Mouse (Mus musculus) brain, adult 2 months (tissue): ENCODE measurements at regions not wholly inside any gene's neighbourhood (a gene's known extent, or its start where the extent isn't known, plus 50 kb on each side); places are given as distances from the start of the nearest gene placed in this dataset.

Experiments used
- DNase-seq: peaks from one replicate; pipeline ENCODE4 v3.0.0; 2011; ENCODE audit warnings: low read depth, low spot score

GRCm38 (mm10) chr6:100517662-100518061 lies 153.3 kb downstream of the Shq1 start:
- no peak for DNase-seq

DNA sequence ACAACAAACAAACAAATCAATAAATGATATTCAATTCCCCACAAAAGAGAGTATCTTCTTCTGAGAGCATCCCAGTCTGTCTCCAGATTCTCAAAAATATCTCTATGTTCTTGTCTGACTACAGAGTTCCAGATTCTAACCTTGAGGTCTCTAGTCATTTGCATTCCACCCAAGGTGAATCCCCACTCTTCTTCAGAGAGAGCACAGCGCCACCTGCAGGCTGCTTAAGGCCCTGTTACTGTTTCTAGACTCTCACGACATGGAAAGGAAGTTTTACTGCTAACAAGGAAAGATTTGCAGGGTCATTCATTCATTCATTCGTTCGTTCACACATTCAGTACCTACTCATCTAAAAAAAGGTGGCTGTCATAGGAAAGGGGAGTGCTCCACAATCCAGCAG lies 158.3 kb downstream of the Shq1 start:
- peak; percentile 54 for DNase-seq

DNA sequence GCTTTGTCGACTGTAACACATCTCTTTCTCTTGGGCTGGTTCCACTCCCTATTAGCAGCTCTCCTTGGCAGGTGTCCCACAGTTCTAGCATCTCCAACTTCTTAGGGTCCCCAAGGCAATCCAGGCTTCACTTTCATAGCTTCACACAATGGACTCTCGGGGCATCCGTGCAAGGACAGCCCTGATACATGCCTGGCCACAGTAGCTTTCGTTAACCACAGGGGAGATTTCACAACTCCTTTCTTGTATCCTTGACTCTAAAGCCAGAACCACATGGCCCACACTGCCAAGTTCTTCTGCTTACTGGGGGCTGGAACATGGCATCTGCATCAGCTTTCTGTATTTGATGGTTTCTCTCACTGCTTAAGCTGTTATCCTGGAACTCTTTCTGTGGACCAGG lies 160.3 kb downstream of the Shq1 start:
- DNase-seq, result no peak

GRCm38 (mm10) chr6:100505506-100506247 lies 165.3 kb downstream of the Shq1 start:
- DNase-seq, result peak; percentile 30

DNA sequence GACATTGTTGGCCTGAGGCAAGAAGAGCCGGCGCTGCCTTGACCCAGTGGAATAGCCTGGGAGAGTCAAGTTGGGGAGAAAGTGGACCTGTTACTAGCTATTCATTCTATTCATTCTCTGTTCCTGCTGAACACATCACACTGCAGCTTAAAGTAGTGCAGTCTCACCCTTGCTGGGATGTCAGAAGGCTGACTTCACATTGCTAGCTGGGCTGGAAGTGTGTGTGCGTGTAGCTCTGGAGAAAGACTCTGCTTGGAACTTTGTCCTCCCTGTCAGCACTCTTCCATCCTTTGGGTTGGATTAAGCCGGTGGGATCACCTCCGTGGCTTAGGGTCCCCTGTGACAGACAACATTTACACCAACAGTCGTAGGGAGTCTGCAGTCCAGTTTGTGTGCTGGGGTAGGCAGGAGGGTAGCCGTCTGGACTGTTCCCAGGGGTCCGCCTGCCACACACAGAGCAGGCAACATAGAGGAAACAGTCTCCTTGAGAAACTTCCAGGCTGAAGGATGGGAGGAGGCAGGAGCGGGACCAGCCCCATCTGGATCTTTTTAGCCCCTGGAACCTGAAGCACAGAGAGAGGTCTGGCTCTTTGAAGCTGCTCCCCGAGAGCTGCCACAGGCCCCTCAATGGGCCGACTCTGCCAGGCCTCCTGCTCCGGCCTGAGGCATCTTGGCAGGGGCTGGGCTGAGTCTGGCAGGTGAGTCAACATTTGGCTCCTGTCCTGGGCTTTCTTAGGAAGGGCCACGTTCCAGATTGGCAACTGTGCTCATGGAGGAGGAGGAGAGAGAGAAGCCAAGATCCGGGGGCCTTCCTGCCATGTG lies 167.8 kb downstream of the Shq1 start:
- DNase-seq, result peak; percentile 97

DNA sequence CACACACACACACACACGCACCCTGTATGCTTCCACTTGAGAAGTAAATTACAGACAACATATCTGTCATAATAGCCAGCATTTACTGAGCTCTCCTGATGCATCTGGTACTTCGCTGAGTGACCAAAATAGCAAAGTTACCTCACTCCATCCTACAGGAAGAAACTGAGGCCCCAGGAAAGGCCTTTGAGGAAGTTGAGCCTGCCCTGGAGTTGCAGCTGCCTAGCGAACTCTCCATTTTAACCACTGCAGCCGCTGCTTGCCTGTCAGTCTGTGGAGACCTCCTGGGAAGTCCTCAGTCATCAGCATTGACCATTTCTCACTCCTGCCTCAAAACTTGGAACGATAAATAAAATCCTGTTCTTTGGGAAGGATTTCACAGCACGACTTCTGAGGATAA lies 168.8 kb downstream of the Shq1 start:
- no peak for DNase-seq

DNA sequence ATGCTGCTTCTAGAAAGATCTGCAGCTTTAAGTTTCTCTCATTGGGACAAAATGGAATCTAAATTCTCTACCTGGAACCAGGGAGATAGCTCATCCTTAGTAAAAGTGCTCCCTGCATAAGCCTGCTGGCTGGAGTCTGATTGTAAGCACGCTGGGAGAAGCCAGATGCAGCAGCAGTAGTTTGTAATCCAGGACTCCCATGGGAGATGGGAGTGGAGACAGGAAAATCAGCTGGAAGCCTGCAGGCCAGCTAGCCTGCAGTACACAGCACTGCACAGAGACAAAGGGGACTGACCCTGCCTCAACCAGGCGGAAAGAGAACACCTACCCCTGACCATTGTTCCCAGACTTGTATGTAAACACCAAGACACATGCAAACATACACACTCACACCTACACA lies 170.2 kb downstream of the Shq1 start:
- DNase-seq, result no peak

- DNase-seq, result no peak
Measured at GRCm38 (mm10) chr6:100500060-100500459, 170.9 kb downstream of the Shq1 start.

- no peak for DNase-seq
Measured at GRCm38 (mm10) chr6:100498861-100499271, 172.1 kb downstream of the Shq1 start.

DNA sequence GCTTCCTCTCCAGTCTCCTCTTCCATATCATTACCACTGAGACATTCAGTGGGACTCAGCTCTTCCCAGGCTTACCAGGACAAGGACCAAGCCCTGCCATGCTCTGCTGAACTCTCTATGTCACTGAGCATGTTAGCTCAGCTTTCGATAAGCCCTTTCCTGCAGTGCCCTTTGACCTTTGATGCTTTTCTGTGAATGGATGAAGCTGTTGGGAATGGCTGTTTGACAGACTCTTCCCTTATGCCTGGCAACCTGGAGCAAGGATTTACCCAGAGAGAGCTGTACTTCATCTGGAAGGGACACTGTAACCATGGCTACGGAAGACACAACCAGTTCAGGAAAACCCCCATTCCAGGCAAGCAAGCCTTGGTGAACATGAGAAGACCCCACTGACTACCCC lies 172.8 kb downstream of the Shq1 start:
- no peak for DNase-seq

- DNase-seq, result peak; percentile 35
Measured at GRCm38 (mm10) chr6:100496135-100496534, 174.8 kb downstream of the Shq1 start.

DNA sequence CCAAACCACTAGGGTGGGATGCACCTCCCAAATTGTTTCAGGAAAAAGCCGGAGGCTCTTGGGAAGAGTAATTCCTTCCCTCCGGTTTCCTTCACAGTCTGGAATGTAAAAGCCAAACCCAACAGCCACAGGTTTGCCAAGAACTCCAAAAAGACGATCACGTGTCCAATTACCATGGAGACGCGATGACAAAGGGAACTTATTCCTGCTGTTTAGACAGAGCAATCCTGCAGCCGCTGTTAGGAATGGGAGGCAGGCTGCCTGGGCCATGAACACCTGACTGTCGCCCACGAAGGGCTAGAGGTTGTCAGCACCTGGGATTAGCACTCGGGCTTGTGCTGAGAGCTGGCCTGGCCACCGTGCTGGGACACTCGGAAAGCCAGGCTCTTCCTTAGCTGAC lies 175.8 kb downstream of the Shq1 start:
- peak; percentile 77 for DNase-seq

- peak; percentile 50 for DNase-seq
Measured at GRCm38 (mm10) chr6:100493558-100493957, 177.4 kb downstream of the Shq1 start.

GRCm38 (mm10) chr6:100491811-100492210 lies 179.1 kb downstream of the Shq1 start:
- DNase-seq, result no peak

GRCm38 (mm10) chr6:100490920-100491712 lies 179.8 kb downstream of the Shq1 start:
- DNase-seq, result no peak

GRCm38 (mm10) chr6:100483836-100484235 lies 187.1 kb downstream of the Shq1 start:
- no peak for DNase-seq

GRCm38 (mm10) chr6:100483084-100483810 lies 187.7 kb downstream of the Shq1 start:
- peak; percentile 81 for DNase-seq

DNA sequence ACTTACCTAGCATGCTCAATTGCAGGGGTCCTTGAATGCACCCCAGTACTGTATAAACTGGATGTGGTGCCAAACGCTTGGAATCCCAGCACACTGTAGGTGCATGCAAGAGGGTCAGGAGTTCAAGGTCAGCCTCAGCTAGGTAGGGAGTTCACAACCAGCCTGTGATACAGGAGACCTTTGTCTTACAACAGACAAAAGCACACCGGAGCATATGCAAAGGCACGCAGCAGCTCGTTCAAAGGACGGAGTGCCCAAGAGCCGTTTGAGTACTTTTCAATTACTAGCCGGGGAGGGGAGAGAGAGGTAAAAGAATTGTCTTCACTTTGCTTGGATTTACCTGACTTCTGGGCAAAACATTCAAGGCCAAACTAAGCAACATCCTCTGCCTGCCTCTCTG lies 188.4 kb downstream of the Shq1 start:
- DNase-seq, result no peak

DNA sequence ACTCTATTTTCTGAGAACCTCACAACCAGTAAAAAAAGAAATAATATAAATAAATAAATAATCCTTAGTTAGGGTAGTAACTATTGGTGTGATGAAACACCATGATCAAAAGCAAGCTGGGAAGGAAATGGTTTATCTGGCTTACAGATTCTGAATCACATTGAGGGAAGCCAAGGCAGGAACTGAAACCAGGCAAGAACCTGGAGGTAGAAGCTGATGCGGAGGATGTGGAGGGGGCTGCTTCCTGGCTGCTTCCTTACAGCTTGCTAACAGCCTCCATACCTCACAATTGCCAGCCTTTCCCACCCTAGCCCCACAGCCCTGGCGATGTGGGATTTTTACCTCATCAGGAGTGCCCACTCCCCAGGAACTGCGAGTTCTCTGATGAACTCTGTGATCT lies 190.4 kb downstream of the Shq1 start:
- no peak for DNase-seq

GRCm38 (mm10) chr6:100479881-100480280 lies 191.1 kb downstream of the Shq1 start:
- no peak for DNase-seq

GRCm38 (mm10) chr6:100479455-100479854 lies 191.5 kb downstream of the Shq1 start:
- no peak for DNase-seq
